Mouse (Mus musculus) lung, postnatal 10 days (tissue): ENCODE results near the gene Col8a2.

Experiments
- DNase-seq: peaks from one replicate; pipeline ENCODE4 v3.0.0; 2021

The Col8a2 gene

GRCm38 (mm10) chr4:126343451-126343850, 56.9 kb downstream of the Col8a2 start:
- no peak for DNase-seq

- DNase-seq: no peak
These were observed 73.5 kb downstream of the Col8a2 start for GRCm38 (mm10) chr4:126360069-126360468.
